Mouse (Mus musculus) forebrain, embryonic 10.5 days (tissue): ENCODE measurements at regions not wholly inside any gene's neighbourhood (a gene's known extent, or its start where the extent isn't known, plus 50 kb on each side); places are given as distances from the start of the nearest gene placed in this dataset.
A peak's percentile ranks its signal among the peaks of the same experiment; 100 is the strongest.

Source experiments
- DNase-seq: peaks from one replicate; pipeline ENCODE4 v3.0.0-alpha.2; 2017; ENCODE audit warnings: low spot score; ENCODE audit errors: extremely low spot score
- H3K27ac ChIP-seq: fragments of 300-500 bp; sonication (generic); 2 replicates; pipeline ENCODE4 v1.5.1; 2016; ENCODE audit warnings: mild to moderate bottlenecking
- H3K27me3 ChIP-seq: fragments of 300-500 bp; sonication (generic); 2 replicates; pipeline ENCODE4 v1.6.1; 2016; ENCODE audit warnings: mild to moderate bottlenecking; ENCODE audit not compliant: poor library complexity, severe bottlenecking
- H3K36me3 ChIP-seq: fragments of 300-500 bp; sonication (generic); replicated peaks from 2 replicates; pipeline ENCODE4 v1.6.1; 2016; ENCODE audit warnings: mild to moderate bottlenecking, moderate library complexity
- H3K4me1 ChIP-seq: fragments of 300-500 bp; sonication (generic); 2 replicates; pipeline ENCODE4 v1.6.1; 2016
- H3K4me3 ChIP-seq: fragments of 300-500 bp; sonication (generic); 2 replicates; pipeline ENCODE4 v1.5.1; 2016; ENCODE audit warnings: mild to moderate bottlenecking, moderate library complexity
- H3K9me3 ChIP-seq: fragments of 300-500 bp; sonication (generic); 2 replicates; pipeline ENCODE4 v1.6.1; 2016; ENCODE audit warnings: mild to moderate bottlenecking, moderate library complexity
- WGBS: fragments of 180-500 bp; shearing (Covaris S2); methylation state at CpG from one replicate; pipeline ENCODE4 v1.1.7; 2016; 5-methylcytosine and 5-hydroxymethylcytosine counted together

GRCm38 (mm10) chr11:84653481-84653880, 128.1 kb upstream of the Lhx1 start:
- DNase-seq: no peak
- Histone ChIP-seq H3K4me3 (no peak overlapping the region), H3K9me3 (no peaks in the 10 kb centered on the region), H3K27ac (0 out of 2 replicates have a peak overlapping the region, but pooled peaks have one; percentile 41), H3K36me3 (no peaks in the 10 kb centered on the region), H3K27me3 (peaks cover 29% of the 10 kb centered on the region), H3K4me1 (peaks cover 23% of the 10 kb centered on the region)
- 41% methylated on average over 8 of the region's 8 CpGs for WGBS

DNA sequence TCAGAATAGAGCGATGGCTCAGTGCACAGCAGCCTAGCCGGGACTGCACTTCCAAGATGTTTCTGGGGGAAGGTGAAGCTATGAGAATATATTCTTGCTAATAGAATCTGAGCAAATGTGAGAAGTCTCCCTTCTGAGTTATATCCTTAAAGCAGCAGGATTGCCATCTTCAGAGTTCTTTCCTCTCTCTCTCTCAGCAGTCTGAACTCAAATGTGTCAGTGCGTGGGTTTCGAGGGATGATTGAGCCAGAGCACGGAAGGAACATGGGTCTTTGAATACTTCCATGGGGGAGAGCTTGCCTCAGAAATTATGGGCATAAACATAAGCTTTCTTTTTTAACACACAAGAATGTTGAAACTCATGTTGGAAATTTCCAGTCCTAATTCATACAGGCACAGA, 123.6 kb upstream of the Lhx1 start:
- Histone ChIP-seq H3K36me3 (no peaks in the 10 kb centered on the region), H3K4me1 (peaks cover 13% of the 10 kb centered on the region), H3K9me3 (peaks cover 5% of the 10 kb centered on the region; the same call in 1 of the 2 replicates), H3K27me3 (peaks cover 38% of the 10 kb centered on the region), H3K27ac (no peak overlapping the region), H3K4me3 (no peak overlapping the region)
- 94% methylated on average over 5 of the region's 5 CpGs for WGBS
- DNase-seq: no peak

DNA sequence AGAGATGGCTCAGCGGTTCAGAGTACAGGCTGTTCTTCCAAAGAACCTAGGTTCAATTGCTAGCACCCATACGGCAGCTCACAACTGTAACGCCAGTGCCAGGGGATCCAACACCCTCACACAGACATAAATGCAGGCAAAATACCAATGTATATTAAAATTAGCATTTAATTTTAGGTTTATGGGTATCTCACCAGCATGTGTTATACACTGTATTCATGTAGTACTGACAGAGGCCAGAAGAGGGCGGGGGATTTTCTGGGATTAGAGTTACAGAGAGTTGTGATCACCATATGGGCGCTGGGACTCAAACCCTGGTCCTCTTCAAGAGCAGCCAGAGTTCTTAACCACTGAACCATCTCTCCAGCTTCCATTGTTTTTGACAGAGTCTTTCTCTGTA, 121.8 kb upstream of the Lhx1 start:
- Histone ChIP-seq H3K9me3 (peaks cover 5% of the 10 kb centered on the region; the same call in 1 of the 2 replicates), H3K4me1 (peaks cover 11% of the 10 kb centered on the region), H3K36me3 (no peaks in the 10 kb centered on the region), H3K27ac (no peak overlapping the region), H3K27me3 (peaks cover 54% of the 10 kb centered on the region), H3K4me3 (no peak overlapping the region)
- DNase-seq: no peak
- 91% methylated on average over 5 of the region's 5 CpGs for WGBS

- Histone ChIP-seq H3K9me3 (peaks cover 5% of the 10 kb centered on the region; the same call in 1 of the 2 replicates), H3K27me3 (peaks cover 81% of the 10 kb centered on the region), H3K36me3 (no peaks in the 10 kb centered on the region), H3K4me1 (peaks cover 31% of the 10 kb centered on the region), H3K27ac (peak overlapping the region; percentile 90), H3K4me3 (peak overlapping the region; percentile 63)
- WGBS: 44% methylated on average over 5 of the region's 5 CpGs
- DNase-seq: no peak
Measured at GRCm38 (mm10) chr11:84643107-84643372, 117.7 kb upstream of the Lhx1 start.

DNA sequence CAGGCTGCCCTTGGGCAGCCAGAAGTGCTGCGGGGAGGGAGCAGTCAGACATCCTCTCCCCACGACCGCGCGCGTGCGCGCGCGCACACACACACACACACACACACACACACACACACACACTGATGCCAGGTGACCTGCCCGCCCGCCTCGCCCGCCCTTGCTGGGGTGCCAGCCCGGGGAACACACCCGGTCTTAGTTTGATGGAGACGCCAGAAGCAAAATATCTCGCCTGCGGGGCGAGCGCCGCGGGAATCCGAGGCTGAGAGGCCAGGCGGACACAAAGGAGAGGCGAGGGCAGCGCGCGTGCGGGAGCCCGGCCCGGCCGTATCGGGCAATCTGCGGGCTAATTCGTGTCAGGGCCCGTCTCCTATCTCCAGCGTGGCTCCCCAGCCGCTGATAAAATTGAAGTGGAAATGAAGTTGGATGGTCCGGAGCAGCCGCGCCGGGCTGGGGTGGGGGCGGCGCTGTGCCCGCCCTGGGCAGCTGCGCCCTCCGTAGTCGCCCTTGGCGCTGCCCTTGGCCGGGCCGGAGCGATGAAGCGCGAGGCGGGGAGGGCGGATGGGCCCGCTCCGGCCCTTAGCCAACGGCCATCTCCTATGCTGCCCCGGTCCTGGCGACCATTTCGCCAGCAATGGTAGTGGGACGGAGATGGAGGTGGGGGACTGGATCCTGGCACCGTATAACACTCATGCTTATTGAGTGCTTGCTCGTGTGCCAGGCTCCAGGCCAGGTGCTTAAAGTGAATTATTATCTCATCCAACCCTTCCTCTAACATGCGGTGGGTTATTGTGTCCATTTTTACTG, 117.2 kb upstream of the Lhx1 start:
- Histone ChIP-seq H3K9me3 (peaks cover 5% of the 10 kb centered on the region; the same call in 1 of the 2 replicates), H3K36me3 (no peaks in the 10 kb centered on the region), H3K4me1 (peaks cover 36% of the 10 kb centered on the region), H3K27me3 (peaks cover 86% of the 10 kb centered on the region), H3K4me3 (peak overlapping the region; percentile 63), H3K27ac (peak overlapping the region; percentile 90)
- 2% methylated on average over 67 of the region's 67 CpGs for WGBS
- peak; percentile 54 for DNase-seq

DNA sequence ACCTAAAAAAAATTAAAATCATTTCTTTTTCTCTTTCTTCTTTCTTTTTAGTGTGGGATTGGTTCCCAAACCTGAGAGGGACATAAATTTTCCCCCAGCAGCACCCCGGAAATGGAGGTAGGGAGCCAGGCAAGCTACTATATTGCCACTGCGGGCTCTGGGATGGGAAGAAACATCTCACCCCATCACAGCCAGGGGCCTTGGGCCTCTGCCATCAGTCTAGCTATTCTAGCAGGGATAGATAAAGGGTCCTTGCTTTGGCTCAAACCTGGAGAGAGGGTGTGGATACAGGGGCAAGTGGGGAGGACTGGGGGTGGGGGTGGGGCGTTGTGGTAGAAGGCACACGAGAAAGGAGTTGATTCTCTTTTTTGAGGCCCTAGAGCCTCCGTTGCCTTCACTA, 116.3 kb upstream of the Lhx1 start:
- Histone ChIP-seq H3K4me3 (peak overlapping the region; percentile 63; the same call in 1 of the 2 replicates), H3K9me3 (no peaks in the 10 kb centered on the region), H3K4me1 (peaks cover 45% of the 10 kb centered on the region), H3K27me3 (peaks cover 95% of the 10 kb centered on the region), H3K36me3 (no peaks in the 10 kb centered on the region), H3K27ac (no peak overlapping the region)
- WGBS: 19% methylated on average over 5 of the region's 5 CpGs
- no peak for DNase-seq

DNA sequence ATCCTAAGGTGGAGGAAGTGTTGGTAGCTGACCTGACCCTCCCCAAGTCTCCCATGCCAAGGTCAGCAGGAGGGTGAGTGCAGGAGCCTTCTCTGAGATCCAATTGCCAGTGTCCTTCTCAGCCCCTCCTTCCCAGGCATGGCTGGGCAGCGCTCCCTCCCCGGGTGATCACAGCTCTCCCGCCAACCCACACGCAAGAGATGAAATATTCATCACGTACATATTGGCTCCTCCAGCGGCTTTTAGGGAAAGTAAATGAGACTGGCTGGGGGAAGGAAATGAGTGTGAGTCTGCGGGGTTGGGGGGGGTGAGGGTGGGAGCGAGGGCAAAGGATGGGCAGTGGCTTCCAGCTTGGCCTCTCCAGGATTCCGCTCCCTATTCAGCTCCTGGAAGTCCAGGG, 113.0 kb upstream of the Lhx1 start:
- Histone ChIP-seq H3K4me3 (no peak overlapping the region), H3K27me3 (peaks cover 99% of the 10 kb centered on the region), H3K9me3 (no peaks in the 10 kb centered on the region), H3K4me1 (peaks cover 56% of the 10 kb centered on the region), H3K27ac (no peak overlapping the region), H3K36me3 (no peaks in the 10 kb centered on the region)
- 29% methylated on average over 9 of the region's 9 CpGs for WGBS
- DNase-seq: no peak

DNA sequence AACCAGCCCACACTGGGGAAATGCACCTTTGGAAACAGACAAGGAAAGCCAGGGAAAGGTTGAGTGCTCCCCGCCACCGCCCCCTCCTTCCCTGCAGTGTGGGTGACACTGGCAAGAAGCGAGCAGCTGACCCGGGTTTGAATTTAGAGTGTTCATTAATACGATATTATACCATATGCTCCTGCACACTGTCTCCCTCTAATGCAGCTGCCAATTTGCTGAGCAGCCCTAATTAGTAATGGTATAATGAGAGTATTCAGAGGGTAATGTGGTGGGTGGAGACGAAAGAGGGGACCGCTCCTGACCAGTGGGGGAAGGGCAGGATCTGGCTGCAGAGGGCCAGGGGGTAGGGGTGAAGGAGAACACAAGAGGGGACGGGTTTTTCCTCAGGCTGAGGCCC, 111.9 kb upstream of the Lhx1 start:
- Histone ChIP-seq H3K27ac (peak overlapping the region; percentile 6; the same call in 1 of the 2 replicates), H3K36me3 (no peaks in the 10 kb centered on the region), H3K27me3 (peaks cover 95% of the 10 kb centered on the region), H3K4me3 (no peak overlapping the region; the same call in 1 of the 2 replicates), H3K4me1 (peaks cover 57% of the 10 kb centered on the region), H3K9me3 (no peaks in the 10 kb centered on the region)
- 22% methylated on average over 8 of the region's 8 CpGs for WGBS
- DNase-seq: no peak

- Histone ChIP-seq H3K36me3 (no peaks in the 10 kb centered on the region), H3K27me3 (peaks cover 72% of the 10 kb centered on the region), H3K9me3 (no peaks in the 10 kb centered on the region), H3K4me1 (peaks cover 53% of the 10 kb centered on the region), H3K27ac (0 out of 2 replicates have a peak overlapping the region, but pooled peaks have one; percentile 40), H3K4me3 (no peak overlapping the region)
- DNase-seq: no peak
- 43% methylated on average over 3 of the region's 4 CpGs for WGBS
Measured at GRCm38 (mm10) chr11:84634990-84635389, 109.7 kb upstream of the Lhx1 start.

DNA sequence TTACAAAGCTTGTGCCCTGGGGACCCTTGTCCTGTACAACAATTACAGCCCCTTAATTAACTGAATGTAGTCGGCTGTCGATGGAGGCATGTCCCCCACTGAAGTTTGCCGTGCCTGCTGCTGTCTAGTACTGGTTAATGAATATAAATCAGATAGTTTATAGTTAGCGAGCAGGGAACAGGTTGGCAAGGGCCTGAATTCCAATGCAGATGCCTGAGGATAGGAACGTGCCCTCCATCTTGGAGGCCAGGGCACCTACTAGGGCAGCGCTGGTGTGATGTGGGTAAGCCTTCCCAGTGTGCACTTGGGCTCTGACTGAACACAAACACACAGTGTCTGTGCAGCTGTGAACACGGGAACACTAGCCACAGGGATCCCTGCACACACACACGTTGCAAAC, 108.0 kb upstream of the Lhx1 start:
- no peaks in the 10 kb centered on the region for H3K36me3 ChIP-seq
- WGBS: 76% methylated on average over 8 of the region's 8 CpGs
- H3K27ac ChIP-seq: no peak overlapping the region
- no peak for DNase-seq
- H3K4me1 ChIP-seq: peaks cover 47% of the 10 kb centered on the region
- no peaks in the 10 kb centered on the region for H3K9me3 ChIP-seq
- H3K27me3 ChIP-seq: peaks cover 55% of the 10 kb centered on the region
- H3K4me3 ChIP-seq: no peak overlapping the region

DNA sequence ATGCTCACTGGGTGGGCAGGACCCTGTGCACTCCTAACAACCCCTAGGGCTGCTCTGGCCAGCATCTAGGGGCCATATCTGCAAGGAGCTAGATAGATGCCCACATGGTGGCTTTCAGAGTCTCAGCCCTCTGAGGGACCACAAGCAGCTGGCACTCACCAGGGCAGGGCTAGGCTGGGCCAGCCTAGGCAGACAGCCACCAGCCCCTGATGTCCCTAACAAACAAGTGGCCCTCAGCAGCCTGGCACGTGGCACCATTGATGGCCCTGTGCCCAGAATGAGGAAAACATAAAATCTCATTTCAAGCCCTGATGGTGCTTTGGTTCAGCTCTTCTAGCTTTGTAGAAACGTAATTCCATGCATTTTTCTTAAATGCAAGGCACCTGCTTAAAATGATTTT, 102.8 kb upstream of the Lhx1 start:
- Histone ChIP-seq H3K27me3 (peaks cover 20% of the 10 kb centered on the region), H3K4me1 (peaks cover 27% of the 10 kb centered on the region), H3K36me3 (no peaks in the 10 kb centered on the region), H3K27ac (no peak overlapping the region), H3K4me3 (no peak overlapping the region), H3K9me3 (no peaks in the 10 kb centered on the region)
- 82% methylated on average over 2 of the region's 2 CpGs for WGBS
- no peak for DNase-seq

DNA sequence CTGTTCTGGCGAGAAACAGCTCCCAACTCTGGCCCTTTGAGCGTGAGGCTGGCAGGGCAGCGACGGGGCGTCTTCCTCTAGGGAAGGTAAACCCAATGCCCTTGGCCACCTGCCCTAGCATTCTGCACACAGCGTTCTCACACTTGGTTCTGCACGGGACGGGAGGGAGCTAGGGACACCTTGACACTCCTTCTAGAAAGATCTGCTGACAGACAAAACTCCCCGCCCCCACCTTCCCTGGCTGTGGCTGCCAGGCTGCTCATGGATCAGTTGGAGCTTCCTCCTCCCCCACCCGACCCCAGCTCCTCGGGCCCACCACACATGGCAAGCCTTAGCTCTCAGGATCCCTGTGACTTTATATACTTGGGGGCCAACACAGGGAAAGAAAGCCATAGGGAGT, 102.3 kb upstream of the Lhx1 start:
- Histone ChIP-seq H3K36me3 (no peaks in the 10 kb centered on the region), H3K4me1 (peaks cover 23% of the 10 kb centered on the region), H3K27me3 (peaks cover 16% of the 10 kb centered on the region), H3K9me3 (no peaks in the 10 kb centered on the region), H3K4me3 (no peak overlapping the region), H3K27ac (no peak overlapping the region)
- 81% methylated on average over 11 of the region's 11 CpGs for WGBS
- DNase-seq: no peak

DNA sequence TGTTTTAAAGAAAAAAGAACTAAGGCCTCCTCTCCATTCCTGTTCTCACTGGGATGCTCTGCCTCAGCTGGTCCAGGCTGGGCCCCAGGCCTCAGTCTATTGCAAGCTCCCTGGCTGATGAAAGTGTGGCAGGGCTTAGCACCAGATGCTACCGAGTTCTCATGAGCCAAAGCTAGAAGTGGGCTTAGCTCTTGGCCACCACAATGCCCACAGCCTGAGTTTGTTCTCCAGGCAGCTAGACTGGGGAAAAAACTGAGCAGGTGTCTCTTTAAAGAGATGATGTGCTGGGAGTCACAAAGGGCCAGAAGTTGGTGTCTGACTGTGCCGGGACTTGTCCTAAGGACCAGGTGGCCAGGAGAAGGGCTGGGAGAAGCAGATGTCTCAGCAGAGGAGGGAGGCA, 101.9 kb upstream of the Lhx1 start:
- WGBS: 74% methylated on average over 2 of the region's 2 CpGs
- Histone ChIP-seq H3K27ac (no peak overlapping the region), H3K9me3 (no peaks in the 10 kb centered on the region), H3K4me3 (no peak overlapping the region), H3K36me3 (no peaks in the 10 kb centered on the region), H3K27me3 (peaks cover 16% of the 10 kb centered on the region), H3K4me1 (peaks cover 19% of the 10 kb centered on the region)
- no peak for DNase-seq
